Mouse (Mus musculus) stomach, postnatal 0 days (tissue): ENCODE measurements at regions not wholly inside any gene's neighbourhood (a gene's known extent, or its start where the extent isn't known, plus 50 kb on each side); places are given as distances from the start of the nearest gene placed in this dataset.

Experiments used
- CTCF ChIP-seq: IDR thresholded peaks from 2 replicates; pipeline ENCODE4 v1.5.1; 2016; ENCODE audit warnings: antibody characterized with exemption, low read depth, mild to moderate bottlenecking, moderate library complexity
- EP300 ChIP-seq: optimal IDR thresholded peaks from 2 replicates; pipeline ENCODE3; 2016; ENCODE audit warnings: antibody characterized with exemption

DNA sequence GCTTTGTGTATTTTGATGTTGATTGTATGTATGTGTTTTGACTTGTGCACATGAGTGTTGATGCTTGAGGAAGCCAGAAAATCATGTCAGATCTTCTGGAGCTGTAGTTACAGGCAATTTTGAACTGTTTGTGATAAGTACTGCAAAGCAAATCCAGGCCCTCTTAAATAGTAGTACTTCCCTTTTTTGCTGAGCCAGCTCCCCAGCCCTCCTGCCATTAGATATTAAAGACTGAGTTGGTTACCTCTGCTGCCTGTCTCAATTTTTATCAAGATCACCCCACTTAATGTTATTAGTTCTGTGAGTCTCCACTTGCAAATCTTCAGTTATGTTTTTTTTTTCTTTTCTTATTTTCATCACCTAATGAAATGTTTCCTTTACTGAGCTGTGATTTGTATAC, 152.8 kb upstream of the Cntn3 start:
- TF ChIP-seq CTCF (no peak), EP300 (no peak)
